Mouse (Mus musculus): ENCODE data around the gene Gm17304.

DNA sequence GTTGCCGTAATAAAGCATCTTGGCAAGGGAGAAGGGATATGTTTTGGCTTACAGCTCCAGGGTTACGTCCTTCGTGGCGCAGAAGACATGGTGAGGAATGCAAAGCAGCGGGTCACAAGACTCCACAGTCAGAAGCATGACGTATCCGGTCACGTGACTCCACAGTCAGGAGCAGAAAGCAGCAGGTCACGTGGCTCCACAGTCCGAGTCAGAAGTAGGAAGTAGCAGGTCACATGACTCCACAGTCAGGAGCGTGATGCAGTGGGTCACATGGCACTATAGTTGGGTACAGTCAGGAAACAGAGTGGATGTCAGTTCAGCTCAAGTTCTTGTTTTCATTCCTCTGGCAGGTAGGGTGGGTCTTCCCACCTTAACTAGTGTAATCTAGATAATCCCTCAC lies 19.2 kb upstream of the Gm17304 start:
- TF ChIP-seq CTCF (IDR thresholded peaks at IDR 0.05; ENCODE audit: control insufficient read depth, insufficient read depth, low read length) (no peak), POLR2A (IDR thresholded peaks at IDR 0.05; ENCODE audit: borderline replicate concordance, control insufficient read depth, low read depth, low read length) (no peak)
